Mouse (Mus musculus) brain, embryonic 14.5 days (tissue): ENCODE measurements around the gene Mbd4.

Experiments used
- CTCF ChIP-seq: fragments of 200-500 bp; IDR thresholded peaks from 2 replicates; pipeline ENCODE4 v1.5.1; 2012; ENCODE audit warnings: inconsistent platforms, mild to moderate bottlenecking, moderate library complexity, borderline replicate concordance; ENCODE audit not compliant: insufficient read depth, insufficient read length; ENCODE audit errors: extremely low read depth
- POLR2A ChIP-seq: fragments of 200-500 bp; IDR thresholded peaks from 2 replicates; pipeline ENCODE4 v1.6.1; 2012; ENCODE audit warnings: mild to moderate bottlenecking, inconsistent platforms, borderline replicate concordance; ENCODE audit not compliant: poor library complexity, insufficient read depth, insufficient read length, severe bottlenecking; ENCODE audit errors: extremely low read depth

- TF ChIP-seq CTCF (no peak), POLR2A (no peak)
Measured at GRCm38 (mm10) chr6:115863340-115863841, 10.2 kb upstream of the Mbd4 start.
